ENCODE assay signal across 23 mouse cellular contexts in genomic region chr5:144948422-144948821, GRCm38 (mm10). TPM values are rescaled to one million over a fixed set of nuclear protein-coding genes. Genes with fewer than 3 reads are reported as not detected.
DNase-seq lines count a peak whose midpoint lies in the region; ATAC-seq and TF ChIP-seq lines count a peak whose summit lies in the region.
"Had no signal": no experiment of that assay in that cellular context is flagged by ENCODE, and none has a peak within 500 bp of the region (broad histone marks: within the 10 kb centered on the region; RNA-seq: fewer than 3 reads in every experiment).

No protein-coding gene starts in this region.

- no peak for TF ChIP-seq EP300 in liver, postnatal 0 days (IDR thresholded peaks at IDR 0.05; ENCODE audit: low read depth)

- no peaks in the 10 kb centered on the region for H3K9me3 ChIP-seq in kidney, embryonic 14.5 days (ENCODE audit: control insufficient read depth, low read length)
- no peaks in the 10 kb centered on the region for H3K9me3 ChIP-seq in liver, postnatal 0 days (ENCODE audit: low read length)
- H3K9me3 ChIP-seq: forebrain, embryonic 13.5 days; heart, embryonic 12.5 days; hindbrain, embryonic 10.5 days; midbrain, embryonic 13.5 days had no signal

- no peaks in the 10 kb centered on the region for H3K27me3 ChIP-seq in kidney, embryonic 14.5 days (ENCODE audit: control insufficient read depth, insufficient read depth, low read length)
- H3K27me3 ChIP-seq in liver, postnatal 0 days (ENCODE audit: insufficient read depth, low read length) = no peaks in the 10 kb centered on the region
- H3K27me3 ChIP-seq: forebrain, embryonic 13.5 days; heart, embryonic 12.5 days; midbrain, embryonic 13.5 days had no signal

- TF ChIP-seq CTCF in liver, postnatal 0 days (IDR thresholded peaks at IDR 0.05; ENCODE audit: low read depth) = no peak

- DNase-seq in kidney, adult 9 months = no peak
- no peak for DNase-seq in liver, postnatal 0 days
- DNase-seq in liver = no peak
- DNase-seq in adipocyte (ENCODE audit: low spot score) = peak; percentile 31
- peak; percentile 16 for DNase-seq in mesoderm, embryonic 11.5 days (ENCODE audit: low read depth, low spot score)
- no peak for DNase-seq in embryo, embryonic 11 days
- DNase-seq in layer of hippocampus, adult 9-10 months (ENCODE audit: low spot score) = no peak
- DNase-seq: adrenal gland, postnatal 14 days; cerebellum, postnatal 36 days; gastrocnemius, postnatal 10 days; heart, adult 11 months; heart, postnatal 10 days; kidney, adult 18-20 months; right cerebral cortex, postnatal 25 days; thymus, adult 2 months; thymus, postnatal 4 days had no signal

- H3K36me3 ChIP-seq in kidney, embryonic 14.5 days (ENCODE audit: control insufficient read depth, insufficient read depth, low read length) = no peaks in the 10 kb centered on the region
- no peaks in the 10 kb centered on the region for H3K36me3 ChIP-seq in liver, postnatal 0 days (replicated peaks; ENCODE audit: insufficient read depth, low read length)
- H3K36me3 ChIP-seq: heart, embryonic 12.5 days; hindbrain, embryonic 10.5 days; midbrain, embryonic 13.5 days had no signal

- peak overlapping the region; percentile 30; the same call in 1 of the 2 replicates for H3K27ac ChIP-seq in kidney, embryonic 14.5 days (ENCODE audit: low read depth, low read length)
- H3K27ac ChIP-seq in liver, postnatal 0 days (ENCODE audit: low read depth) = 0 out of 2 replicates have a peak overlapping the region, but pooled peaks have one; percentile 11
- H3K27ac ChIP-seq: forebrain, embryonic 13.5 days; hindbrain, embryonic 10.5 days; liver, embryonic 14.5 days; midbrain, embryonic 13.5 days had no signal

- H3K4me1 ChIP-seq in kidney, embryonic 14.5 days (ENCODE audit: control insufficient read depth, insufficient read depth, low read length) = peaks cover 19% of the 10 kb centered on the region
- peaks cover 20% of the 10 kb centered on the region for H3K4me1 ChIP-seq in liver, postnatal 0 days (ENCODE audit: insufficient read depth)

- no peak for ATAC-seq in kidney, embryonic 14.5 days (ENCODE audit: low FRiP score, low TSS enrichment)
- no peak for ATAC-seq in liver, postnatal 0 days
- ATAC-seq: forebrain, embryonic 13.5 days; hindbrain, embryonic 16.5 days; midbrain, embryonic 13.5 days had no signal

- no peak overlapping the region for H3K9ac ChIP-seq in kidney, embryonic 14.5 days (ENCODE audit: low read depth, low read length)
- H3K9ac ChIP-seq in liver, postnatal 0 days (replicated peaks) = no peak overlapping the region
- H3K9ac ChIP-seq: forebrain, embryonic 13.5 days; heart, embryonic 12.5 days; liver, embryonic 14.5 days; midbrain, embryonic 13.5 days had no signal

- no peak overlapping the region for H3K4me3 ChIP-seq in kidney, embryonic 14.5 days (ENCODE audit: low read length)
- H3K4me3 ChIP-seq in liver, postnatal 0 days (ENCODE audit: low read depth, low read length) = no peak overlapping the region
- H3K4me3 ChIP-seq: forebrain, embryonic 13.5 days; heart, embryonic 12.5 days; hindbrain, embryonic 10.5 days; midbrain, embryonic 13.5 days had no signal

- 35% methylated on average over 11 of the region's 11 CpGs for WGBS in kidney, embryonic 14.5 days
- WGBS in liver, postnatal 0 days (ENCODE audit: insufficient replicate concordance) = 66% methylated on average over 11 of the region's 11 CpGs

- no peak overlapping the region for H3K4me2 ChIP-seq in kidney, embryonic 14.5 days (replicated peaks; ENCODE audit: low read depth, low read length)
- H3K4me2 ChIP-seq in liver, postnatal 0 days (ENCODE audit: low read depth, low read length) = no peak overlapping the region
- H3K4me2 ChIP-seq: forebrain, embryonic 13.5 days; heart, embryonic 12.5 days; midbrain, embryonic 13.5 days had no signal

RNA-seq across cellular contexts. Expression of gene Smurf1, which starts 17.2 kb away (rescaled TPM):
- 13.5 and 20.2 TPM in 2 replicates for polyA plus RNA-seq in kidney, embryonic 14.5 days (2014; fragmentation: Nextera tagmentation; extraction: Ambion mirVana)
- polyA plus RNA-seq in liver, postnatal 0 days (2015; fragmentation: Nextera tagmentation; extraction: Ambion mirVana) = 2.1 and 2.2 TPM in 2 replicates

Comparison
In these comparisons a context has a peak if more than half of its experiments do, and no peak if none do; other contexts are left out.
1. DNase-seq: peak in adipocyte (single experiment) and mesoderm, embryonic 11.5 days (single experiment); none in kidney, adult 9 months (single experiment), liver, postnatal 0 days (single experiment), liver (single experiment), embryo, embryonic 11 days (single experiment) and layer of hippocampus, adult 9-10 months (single experiment).